Mouse (Mus musculus) inflammation-experienced regulatory T-cells, adult 6 months (primary cell): ENCODE data around the gene Dab1. TPM values are rescaled to one million over a fixed set of nuclear protein-coding genes. Genes with fewer than 3 reads are reported as not detected.

Source experiments
- ATAC-seq: one replicate; pipeline ENCODE4 v1.8.0; 2017
- polyA plus RNA-seq, 3 experiments: library from polyadenylated mRNA; unstranded; fragments of 100-300 nt; shearing (Covaris generic); gene quantifications; one replicate each; pipeline ENCODE4 v1.2.1; 2017

Dab1 gene
- polyA plus RNA-seq, 3 experiments from 2014 or later, result not detected

DNA sequence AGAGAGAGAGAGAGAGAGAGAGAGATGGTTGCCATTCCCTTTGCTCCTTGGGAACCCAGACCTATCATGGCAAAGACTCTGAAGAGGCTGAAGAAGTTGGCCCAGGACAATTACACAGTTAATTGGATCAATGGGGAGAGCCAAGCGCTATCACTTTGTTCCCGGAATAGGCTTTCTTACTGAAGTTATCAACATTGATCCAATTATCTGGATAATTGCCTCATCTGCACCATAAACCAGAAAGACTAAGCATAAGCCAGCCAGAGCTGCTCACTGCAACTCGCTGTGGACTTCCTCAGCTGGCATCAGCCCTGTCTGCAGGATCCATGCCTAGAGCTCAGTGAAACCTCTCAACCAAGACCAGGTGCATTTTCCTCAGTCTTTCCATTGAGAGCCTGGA is 1156.4 kb downstream of the Dab1 start:
- no peak for ATAC-seq

DNA sequence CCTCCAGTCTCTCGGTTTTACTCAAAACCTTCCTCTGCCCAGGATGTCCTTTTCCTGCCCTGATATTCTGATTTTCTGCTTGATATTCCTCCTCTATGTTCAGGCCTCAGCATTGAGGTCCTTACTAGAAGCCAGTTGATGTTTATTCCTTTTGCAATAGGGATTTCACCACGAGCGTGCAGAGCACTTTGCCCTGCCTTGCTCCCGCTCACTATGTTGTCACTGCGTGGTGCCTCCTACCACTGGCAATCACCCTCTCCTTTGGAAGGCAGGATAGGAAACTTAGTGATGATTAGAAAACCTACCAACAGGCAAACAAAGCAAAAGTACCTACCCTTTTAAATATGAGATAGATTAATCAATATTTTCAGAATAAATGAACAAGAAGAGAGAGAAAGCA is 1160.3 kb downstream of the Dab1 start:
- no peak for ATAC-seq

DNA sequence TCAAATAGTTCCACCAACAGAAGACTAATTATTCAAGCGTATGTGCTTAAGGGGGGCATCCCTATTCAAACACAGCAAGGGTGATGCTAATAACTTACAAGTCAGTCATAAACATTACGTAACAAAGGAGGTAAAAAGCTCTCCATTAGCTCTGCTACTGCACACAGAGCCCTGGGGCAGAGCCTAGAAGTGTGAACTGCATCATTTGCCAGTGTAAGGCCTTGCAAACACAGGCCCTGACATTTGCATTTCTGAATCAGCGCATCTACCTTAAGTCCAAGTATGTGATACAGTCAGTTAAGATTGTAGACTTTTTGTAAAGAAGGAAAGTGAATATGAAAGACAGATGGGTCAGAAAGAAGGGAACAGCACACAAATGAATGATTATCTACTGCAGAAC is 1162.3 kb downstream of the Dab1 start:
- no peak for ATAC-seq

DNA sequence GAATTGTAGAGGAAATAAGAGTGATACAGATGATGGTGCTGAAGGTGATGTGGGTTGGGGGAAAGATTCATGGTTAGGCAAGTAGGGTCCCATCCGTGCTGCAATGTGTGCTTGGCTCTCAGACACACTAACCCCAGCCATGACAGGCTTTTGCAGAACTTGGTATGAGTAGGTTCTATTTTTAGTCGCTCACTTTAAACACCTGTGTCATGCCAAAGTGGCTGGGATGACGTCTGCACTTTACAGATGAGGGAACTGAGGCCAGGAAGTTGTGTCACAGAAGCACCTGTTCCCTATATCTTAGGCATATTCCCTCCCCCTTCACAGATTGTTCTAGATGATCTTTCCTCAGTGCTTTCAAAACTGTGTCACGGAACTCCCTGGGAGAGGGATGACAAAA is 1163.2 kb downstream of the Dab1 start:
- no peak for ATAC-seq

DNA sequence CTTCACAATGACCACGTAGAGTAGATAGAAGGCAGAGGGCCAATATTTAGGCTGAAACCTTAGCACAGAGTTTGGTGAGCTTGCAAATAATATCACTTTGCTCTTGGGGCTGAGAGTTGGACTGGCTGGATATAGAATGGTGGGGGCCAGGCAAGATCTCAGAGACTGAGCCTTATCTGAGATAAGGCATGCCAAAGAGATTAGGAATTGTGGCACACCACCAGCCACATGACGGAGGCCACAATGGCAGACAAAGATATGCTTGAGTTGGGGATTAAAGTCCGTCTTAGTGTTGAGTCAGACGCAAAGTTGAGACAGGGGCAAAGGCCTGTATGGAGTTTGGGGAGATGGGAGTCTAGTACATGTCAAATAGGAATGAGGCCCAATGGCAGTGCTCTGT is 1173.0 kb downstream of the Dab1 start:
- ATAC-seq, result no peak
